Mouse (Mus musculus): Measurements from ENCODE around the gene Acbd6.

Gene Acbd6

GRCm38 (mm10) chr1:155720006-155720405 is 162.1 kb downstream of the Acbd6 start:
- DNase-seq (ENCODE audit: low spot score in 2 of 2): no peak

GRCm38 (mm10) chr1:155721443-155721842 is 163.5 kb downstream of the Acbd6 start:
- no peak for DNase-seq (ENCODE audit: low spot score in 2 of 2)

- DNase-seq (ENCODE audit: low spot score in 2 of 2): no peak
Measured at GRCm38 (mm10) chr1:155722185-155722584, 164.3 kb downstream of the Acbd6 start.

GRCm38 (mm10) chr1:155724301-155724700 is 166.4 kb downstream of the Acbd6 start:
- no peak for DNase-seq (ENCODE audit: low spot score in 2 of 2)

- no peak for DNase-seq (ENCODE audit: low spot score in 2 of 2)
Measured at GRCm38 (mm10) chr1:155725876-155726275, 168.0 kb downstream of the Acbd6 start.

- DNase-seq (ENCODE audit: low spot score in 2 of 2): no peak
Measured at GRCm38 (mm10) chr1:155727830-155728229, 169.9 kb downstream of the Acbd6 start.

GRCm38 (mm10) chr1:155729113-155729795 is 171.3 kb downstream of the Acbd6 start:
- no peak for DNase-seq (ENCODE audit: low spot score in 2 of 2)

GRCm38 (mm10) chr1:155731156-155731555 is 173.2 kb downstream of the Acbd6 start:
- DNase-seq (ENCODE audit: low spot score in 2 of 2): no peak

- no peak for DNase-seq (ENCODE audit: low spot score in 2 of 2)
Measured at GRCm38 (mm10) chr1:155736096-155736825, 178.3 kb downstream of the Acbd6 start.

GRCm38 (mm10) chr1:155737017-155737808 is 179.3 kb downstream of the Acbd6 start:
- DNase-seq (ENCODE audit: low spot score in 2 of 2): no peak

GRCm38 (mm10) chr1:155737809-155738383 is 180.0 kb downstream of the Acbd6 start:
- DNase-seq (ENCODE audit: low spot score in 2 of 2): no peak

Data from right cerebral cortex, postnatal 36 days (tissue).